Mouse (Mus musculus) right cerebral cortex, adult 18-20 months (tissue): ENCODE data around the gene Cirbp.
A peak's percentile ranks its signal among the peaks of the same experiment; 100 is the strongest.
"Not testable (repeated sequence)": the region's sequence is repeated elsewhere in the genome, so short reads cannot be mapped to it uniquely, and the experiment has no call there.

Experiments used
- DNase-seq: peaks from one replicate; pipeline ENCODE4 v3.0.0; 2022; ENCODE audit warnings: mixed read lengths

Gene Cirbp

GRCm38 (mm10) chr10:80164161-80164997 lies 1.4 kb upstream of the Cirbp start:
- no peak for DNase-seq

DNA sequence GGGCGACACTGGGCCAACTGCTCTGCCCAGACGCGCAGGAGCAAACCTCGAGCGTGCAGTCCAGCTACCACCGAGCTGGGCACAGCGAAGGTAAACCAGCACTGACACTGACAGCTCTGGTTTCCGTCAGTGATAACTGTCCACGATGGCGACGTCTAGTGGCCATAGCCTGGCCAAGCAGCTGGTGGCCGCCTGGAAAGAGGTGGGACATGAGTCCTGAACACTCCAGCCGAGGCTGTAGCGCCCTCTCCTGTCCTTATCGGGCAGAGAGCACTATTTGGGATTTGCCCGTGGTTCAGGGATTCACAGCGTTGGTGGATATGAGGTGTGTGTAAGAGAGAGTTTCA lies 814 bp upstream of the Cirbp start:
- DNase-seq = peak; percentile 96

- not testable (repeated sequence) for DNase-seq
Observed at GRCm38 (mm10) chr10:80166136-80166535, 351 bp downstream of the Cirbp start.

DNA sequence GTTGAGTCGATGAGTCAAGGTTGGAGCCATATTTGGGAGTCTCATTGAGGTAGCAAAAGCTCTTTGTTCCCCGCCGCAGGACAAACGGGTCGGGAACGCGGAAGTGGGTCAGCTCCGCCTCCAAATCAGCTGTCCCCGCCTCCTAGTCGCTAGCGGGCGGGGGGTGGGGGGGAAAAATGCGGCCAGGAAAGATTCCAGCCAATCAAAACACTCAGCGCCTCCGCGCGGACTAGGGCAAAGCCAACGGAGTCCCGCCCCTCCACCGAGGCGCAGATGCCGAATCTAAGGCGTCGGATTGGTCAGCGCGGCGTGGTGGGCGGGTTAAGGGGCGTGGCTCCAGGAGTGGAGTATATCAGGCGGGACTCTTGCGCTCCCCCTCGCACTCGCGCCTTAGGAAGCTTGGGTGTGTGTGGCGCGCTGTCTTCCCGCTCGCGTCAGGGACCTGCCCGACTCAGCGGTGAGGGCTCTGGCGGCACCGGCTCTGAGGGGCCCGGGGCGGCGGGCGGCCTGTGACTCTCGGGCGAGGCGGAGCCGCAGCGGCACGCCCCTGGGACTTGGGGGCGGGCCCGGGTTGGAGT lies 1.8 kb downstream of the Cirbp start:
- peak; percentile 98 for DNase-seq

- peak; percentile 92 for DNase-seq
Observed at GRCm38 (mm10) chr10:80168038-80168661, 2.4 kb downstream of the Cirbp start.

DNA sequence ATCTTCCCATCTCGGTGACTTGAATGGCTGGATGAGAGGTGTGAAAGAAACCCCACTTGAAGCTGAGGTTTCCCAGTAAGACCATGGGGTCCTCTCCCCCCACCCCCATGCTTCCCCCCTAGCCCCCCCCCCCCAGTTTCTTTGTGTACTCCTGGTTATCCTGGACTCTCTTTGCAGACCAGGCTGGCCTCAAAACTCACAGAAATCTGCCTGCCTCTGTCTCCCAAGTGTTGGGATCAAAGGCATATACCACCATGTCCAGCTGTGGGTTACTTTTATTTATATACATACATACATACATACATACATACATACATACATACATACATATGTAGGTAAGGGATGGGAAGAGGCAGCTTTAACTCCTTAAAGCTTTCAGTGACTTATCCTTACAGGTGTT lies 3.3 kb downstream of the Cirbp start:
- no peak for DNase-seq

DNA sequence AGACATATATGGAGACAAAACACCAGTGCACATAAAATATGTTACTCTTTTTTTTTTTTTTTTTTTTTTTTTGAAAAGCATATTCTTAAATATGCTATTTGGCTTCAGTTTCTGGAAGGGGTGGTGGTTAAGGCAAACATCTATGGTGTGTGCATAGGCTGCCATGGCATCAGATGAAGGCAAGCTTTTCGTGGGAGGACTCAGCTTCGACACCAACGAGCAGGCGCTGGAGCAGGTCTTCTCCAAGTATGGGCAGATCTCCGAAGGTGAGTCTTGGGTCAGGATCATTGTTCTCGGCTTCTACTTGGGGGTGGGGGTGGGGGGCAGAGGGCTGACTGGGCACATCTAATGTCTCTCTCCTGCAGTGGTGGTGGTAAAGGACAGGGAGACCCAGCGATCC lies 3.9 kb downstream of the Cirbp start:
- DNase-seq = no peak

GRCm38 (mm10) chr10:80170052-80170451 lies 4.3 kb downstream of the Cirbp start:
- no peak for DNase-seq

DNA sequence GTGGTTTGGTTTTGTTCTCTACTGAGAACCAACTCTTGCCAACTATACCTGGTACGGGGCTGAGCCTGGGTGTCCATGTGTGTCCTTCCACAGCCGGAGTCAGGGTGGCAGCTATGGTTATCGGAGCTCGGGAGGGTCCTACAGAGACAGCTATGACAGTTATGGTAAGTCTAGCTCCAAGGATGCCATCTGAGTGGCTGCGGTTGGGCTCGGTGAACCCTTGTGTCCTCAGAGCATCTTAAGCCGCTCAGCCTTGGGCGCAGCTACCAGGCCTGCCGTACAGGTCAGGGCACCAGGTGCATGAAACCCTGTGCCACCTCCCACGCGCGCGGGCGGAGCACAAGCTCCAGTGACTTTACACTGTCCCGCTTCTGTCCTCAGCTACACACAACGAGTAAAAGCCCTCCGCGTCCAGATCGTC lies 4.8 kb downstream of the Cirbp start:
- DNase-seq = no peak

GRCm38 (mm10) chr10:80171252-80171651 lies 5.5 kb downstream of the Cirbp start:
- no peak for DNase-seq

- DNase-seq = no peak
Observed at GRCm38 (mm10) chr10:80171760-80172526, 6.2 kb downstream of the Cirbp start.

GRCm38 (mm10) chr10:80172527-80173292 lies 6.9 kb downstream of the Cirbp start, which contains the start of gene 1600002K03Rik:
1600002K03Rik (plus strand) TSS chr10:80172944.
- DNase-seq = peak; percentile 91

DNA sequence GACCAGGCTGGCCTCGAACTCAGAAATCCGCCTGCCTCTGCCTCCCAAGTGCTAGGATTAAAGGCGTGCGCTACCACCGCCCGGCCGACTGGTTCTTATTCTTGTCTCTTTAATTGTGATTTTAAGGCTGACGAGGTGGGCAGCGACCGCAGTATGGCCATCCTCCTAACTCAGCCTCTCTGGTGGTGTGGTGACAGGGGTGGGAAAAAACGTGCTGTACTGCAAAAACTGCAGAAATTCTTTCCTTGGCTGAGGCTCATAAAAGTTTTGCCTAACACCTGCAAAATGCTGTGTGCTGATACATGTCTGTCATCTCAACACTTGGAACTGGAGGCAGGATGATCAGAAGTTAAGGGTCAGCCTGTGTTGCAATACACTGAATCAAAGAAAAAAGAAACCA lies 7.6 kb downstream of the Cirbp start:
- no peak for DNase-seq

DNA sequence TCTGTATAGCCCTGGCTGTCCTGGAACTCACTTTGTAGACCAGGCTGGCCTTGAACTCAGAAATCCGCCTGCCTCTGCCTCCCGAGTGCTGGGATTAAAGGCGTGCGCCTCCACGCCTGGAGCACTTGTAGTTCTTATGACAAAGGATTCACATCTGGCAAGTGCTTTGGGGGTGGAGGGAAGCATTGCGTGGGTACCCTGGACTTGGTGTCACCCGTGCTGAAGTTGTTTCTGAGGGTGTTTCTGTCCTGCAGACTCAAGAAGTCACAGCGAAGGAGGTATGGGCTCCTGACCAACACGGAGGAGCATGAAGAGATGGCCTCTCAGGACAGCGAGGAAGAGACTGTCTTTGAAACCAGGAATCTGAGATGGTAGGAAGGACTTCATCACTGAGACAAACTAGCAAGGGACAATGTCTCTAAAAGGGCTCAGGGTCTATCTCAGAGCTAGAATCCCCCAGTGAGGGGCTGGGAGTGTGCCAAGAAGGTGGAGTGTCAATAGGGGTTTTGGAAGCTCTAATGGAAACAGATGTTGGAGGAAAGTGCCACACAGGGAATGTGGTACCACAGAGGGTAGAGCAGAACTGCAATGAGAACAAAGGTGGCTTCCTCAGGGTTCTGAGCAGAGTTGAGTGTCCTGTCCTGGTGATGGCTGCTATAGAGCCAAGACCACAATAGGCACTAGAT lies 8.3 kb downstream of the Cirbp start:
- DNase-seq = no peak

- no peak for DNase-seq
Observed at GRCm38 (mm10) chr10:80174705-80175104, 8.9 kb downstream of the Cirbp start.

DNA sequence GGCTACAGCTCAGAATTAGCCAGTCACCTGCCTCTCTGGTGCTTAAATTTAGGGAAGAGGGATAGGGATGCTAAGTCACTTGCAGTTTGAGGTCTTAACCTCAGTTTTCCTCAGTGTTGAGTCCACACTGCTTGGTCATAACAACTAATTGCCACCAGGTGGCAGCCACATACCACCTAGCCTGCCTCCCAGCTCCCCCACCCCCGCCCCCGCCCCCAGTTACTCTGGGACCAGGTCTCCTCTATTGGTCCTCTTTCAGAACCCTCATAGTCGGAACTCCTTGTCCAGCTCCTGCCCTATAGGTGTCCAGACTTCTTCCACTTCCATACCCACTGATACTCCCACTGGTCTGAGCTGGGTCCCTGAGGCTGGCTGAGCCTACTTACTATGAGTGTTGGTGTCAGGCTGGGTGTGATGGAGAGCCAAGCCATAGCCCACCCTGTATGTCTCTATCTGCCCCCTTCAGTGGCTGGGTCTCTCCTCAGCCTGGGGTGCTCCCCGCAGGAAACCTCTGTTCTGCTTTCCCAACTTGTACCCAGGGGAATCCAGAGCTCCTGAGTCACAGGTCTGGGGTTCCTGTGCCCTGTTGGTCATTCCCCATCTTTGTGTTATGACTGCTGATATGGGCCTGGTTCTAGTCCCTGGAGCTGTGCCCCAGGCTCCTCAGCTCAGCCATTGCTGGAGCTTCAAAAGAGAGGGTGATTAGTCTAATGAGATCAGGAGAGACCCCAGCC lies 9.9 kb downstream of the Cirbp start:
- peak; percentile 46 for DNase-seq

DNA sequence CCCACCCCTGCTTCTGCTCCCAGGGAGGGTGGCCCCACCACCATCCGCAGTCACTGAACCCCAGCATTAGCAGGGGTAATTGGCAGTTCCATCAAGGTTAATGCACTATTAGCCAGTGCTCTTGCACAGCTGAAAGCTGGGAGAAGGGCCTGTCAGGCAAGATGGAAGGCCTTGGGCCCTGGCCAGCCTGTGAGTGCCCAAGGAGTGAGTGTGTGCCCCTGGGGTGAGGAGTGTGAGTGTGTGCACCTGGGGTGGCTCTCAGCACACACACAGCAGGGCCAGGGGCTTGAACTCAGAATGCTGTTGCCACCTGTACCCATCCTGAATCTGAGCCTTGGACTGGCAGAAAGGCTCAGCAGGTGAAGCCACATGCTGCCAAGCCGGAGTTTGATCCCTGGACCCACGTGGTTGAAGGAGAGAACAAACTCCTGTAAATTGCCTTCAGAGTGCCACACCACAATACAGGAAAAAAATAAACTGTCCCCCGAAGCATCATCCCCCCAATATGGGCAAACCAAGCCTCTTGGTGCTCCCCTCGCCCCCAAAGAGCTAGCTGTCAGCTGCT lies 10.6 kb downstream of the Cirbp start:
- DNase-seq = no peak

GRCm38 (mm10) chr10:80177441-80178279 lies 11.9 kb downstream of the Cirbp start:
- DNase-seq = no peak
